Mouse (Mus musculus) heart, postnatal 0 days (tissue): ENCODE measurements around the gene A830005F24Rik.

ENCODE experiments used
- CTCF ChIP-seq: IDR thresholded peaks from 2 replicates; pipeline ENCODE4 v1.5.1; 2016; ENCODE audit warnings: antibody characterized with exemption, control low read depth, low read depth
- EP300 ChIP-seq: IDR thresholded peaks from 2 replicates; pipeline ENCODE4 v1.6.1; 2016; ENCODE audit warnings: antibody characterized with exemption, low read depth

GRCm38 (mm10) chr13:48483606-48484005, 29.8 kb upstream of the A830005F24Rik start:
- TF ChIP-seq CTCF (no peak), EP300 (no peak)
